Mouse (Mus musculus) urinary bladder, postnatal 4 days (tissue): Measurements from ENCODE around the gene Ccdc18.
"Not testable (repeated sequence)": the region's sequence is repeated elsewhere in the genome, so short reads cannot be mapped to it uniquely, and the experiment has no call there.

Experiments
- DNase-seq, 2 experiments: peaks; one replicate each; pipeline ENCODE4 v3.0.0; 2021 to 2022; ENCODE audit warnings: low spot score in 2 of 2

The Ccdc18 gene

GRCm38 (mm10) chr5:108132441-108133243 is at the start of gene Ccdc18, which contains the start of gene Tmed5:
Gene Ccdc18, plus strand, starts transcription at chr5:108132875.
Gene Tmed5, minus strand, starts transcription at chr5:108132620.
- DNase-seq = peak; percentile 95 to 97

GRCm38 (mm10) chr5:108085440-108085839 is 47.2 kb upstream of the Ccdc18 start:
- no peak for DNase-seq

- DNase-seq = not testable (repeated sequence)
These were observed 39.9 kb upstream of the Ccdc18 start for GRCm38 (mm10) chr5:108092731-108093130.

- no peak for DNase-seq
These were observed 35.0 kb upstream of the Ccdc18 start for GRCm38 (mm10) chr5:108097676-108098075.

GRCm38 (mm10) chr5:108100196-108100595 is 32.5 kb upstream of the Ccdc18 start:
- no peak for DNase-seq

- DNase-seq = no peak
These were observed 28.4 kb upstream of the Ccdc18 start for GRCm38 (mm10) chr5:108104306-108104705.

GRCm38 (mm10) chr5:108109346-108109745 is 23.3 kb upstream of the Ccdc18 start:
- no peak for DNase-seq

- DNase-seq = no peak
These were observed 15.0 kb upstream of the Ccdc18 start for GRCm38 (mm10) chr5:108117693-108118092.

- DNase-seq = no peak
These were observed 12.3 kb upstream of the Ccdc18 start for GRCm38 (mm10) chr5:108120221-108120900.

GRCm38 (mm10) chr5:108131849-108132440 is 730 bp upstream of the Ccdc18 start:
- DNase-seq = no peak

- DNase-seq = no peak
These were observed 19.9 kb downstream of the Ccdc18 start for GRCm38 (mm10) chr5:108152592-108152991.

GRCm38 (mm10) chr5:108160796-108161195 is 28.1 kb downstream of the Ccdc18 start:
- no peak for DNase-seq

- DNase-seq = no peak
These were observed 31.0 kb downstream of the Ccdc18 start for GRCm38 (mm10) chr5:108163695-108164094.

GRCm38 (mm10) chr5:108184050-108184449 is 51.4 kb downstream of the Ccdc18 start:
- no peak for DNase-seq

GRCm38 (mm10) chr5:108188967-108189366 is 56.3 kb downstream of the Ccdc18 start:
- DNase-seq = no peak

GRCm38 (mm10) chr5:108206008-108206407 is 73.3 kb downstream of the Ccdc18 start:
- no peak for DNase-seq

- DNase-seq = no peak
These were observed 78.8 kb downstream of the Ccdc18 start for GRCm38 (mm10) chr5:108211512-108211911.

- DNase-seq = no peak
These were observed 82.3 kb downstream of the Ccdc18 start for GRCm38 (mm10) chr5:108214928-108215327.

GRCm38 (mm10) chr5:108224077-108224476 is 91.4 kb downstream of the Ccdc18 start:
- DNase-seq = no peak

GRCm38 (mm10) chr5:108226159-108226558 is 93.5 kb downstream of the Ccdc18 start:
- DNase-seq = no peak

- DNase-seq = no peak
These were observed 113.7 kb downstream of the Ccdc18 start for GRCm38 (mm10) chr5:108246314-108246765.

- DNase-seq = no peak
These were observed 117.4 kb downstream of the Ccdc18 start for GRCm38 (mm10) chr5:108250033-108250432.
